Mouse (Mus musculus): ENCODE data around the gene Lrp5. TPM values are rescaled to one million over a fixed set of nuclear protein-coding genes. Genes with fewer than 3 reads are reported as not detected.

Lrp5 gene
- polyA plus RNA-seq, 1 experiment = 35.9 TPM

DNA sequence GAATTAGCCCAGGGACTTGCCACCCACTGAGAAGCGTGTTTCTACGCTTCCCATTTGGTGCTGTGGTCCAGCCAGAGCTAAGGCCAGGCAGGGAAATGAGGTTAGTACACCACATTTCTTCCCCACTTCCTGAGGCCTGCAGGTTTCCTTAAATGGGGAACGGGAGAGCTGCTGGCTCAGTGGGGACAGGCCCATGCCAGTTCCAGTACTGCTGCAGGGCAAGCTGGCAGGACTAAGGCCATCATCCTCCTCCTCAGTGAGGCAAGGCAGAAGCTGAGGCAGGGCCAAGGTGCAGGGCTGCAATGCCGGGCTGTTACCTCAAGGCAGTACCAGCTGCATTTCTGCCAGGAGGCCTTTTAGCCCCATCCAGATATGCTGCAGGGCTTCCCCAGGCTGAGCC is 32.9 kb downstream of the Lrp5 start:
- Histone ChIP-seq H3K4me3 (ENCODE audit: control insufficient read depth, insufficient read depth, low read length) (no peak overlapping the region), H3K27ac (ENCODE audit: control insufficient read depth, insufficient read depth, low read length) (no peak overlapping the region), H3K4me1 (replicated peaks; ENCODE audit: control insufficient read depth, insufficient read depth, low read length) (peaks cover 30% of the 10 kb centered on the region), H3K27me3 (ENCODE audit: control insufficient read depth, insufficient read depth, low read length) (no peaks in the 10 kb centered on the region), H3K36me3 (ENCODE audit: control insufficient read depth, insufficient read depth, low read length) (peaks cover 7% of the 10 kb centered on the region)
- TF ChIP-seq CTCF (IDR thresholded peaks at IDR 0.05; ENCODE audit: borderline replicate concordance, control insufficient read depth, extremely low read depth, insufficient read depth, low read length, poor library complexity) (no peak), POLR2A (IDR thresholded peaks at IDR 0.05; ENCODE audit: control insufficient read depth, extremely low read depth, insufficient read depth, low read length, poor library complexity) (no peak)
- 65% methylated on average over 4 of the region's 4 CpGs for WGBS
- no peak for DNase-seq

DNA sequence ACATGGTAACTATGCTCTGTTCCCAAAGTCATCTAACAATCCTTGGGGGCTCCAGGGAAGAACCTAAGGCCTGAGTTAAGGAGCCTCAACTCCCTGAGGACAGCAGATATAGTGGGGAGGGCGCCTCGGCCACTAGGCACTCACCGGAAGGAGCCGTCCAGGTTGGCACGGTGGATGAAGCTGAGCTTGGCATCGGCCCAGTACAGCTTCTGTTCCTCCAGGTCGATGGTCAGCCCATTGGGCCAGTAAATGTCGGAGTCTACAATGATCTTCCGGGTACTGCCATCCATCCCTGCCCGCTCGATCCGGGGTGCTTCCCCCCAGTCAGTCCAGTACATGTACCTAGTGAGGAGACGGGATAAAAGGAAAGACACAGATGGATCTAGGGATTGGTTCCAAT is 34.4 kb downstream of the Lrp5 start:
- WGBS = 97% methylated on average over 13 of the region's 13 CpGs
- no peak for DNase-seq
- Histone ChIP-seq H3K27me3 (ENCODE audit: control insufficient read depth, insufficient read depth, low read length) (no peaks in the 10 kb centered on the region), H3K36me3 (ENCODE audit: control insufficient read depth, insufficient read depth, low read length) (peaks cover 13% of the 10 kb centered on the region), H3K4me3 (ENCODE audit: control insufficient read depth, insufficient read depth, low read length) (no peak overlapping the region), H3K27ac (ENCODE audit: control insufficient read depth, insufficient read depth, low read length) (no peak overlapping the region), H3K4me1 (replicated peaks; ENCODE audit: control insufficient read depth, insufficient read depth, low read length) (peaks cover 30% of the 10 kb centered on the region)
- TF ChIP-seq CTCF (IDR thresholded peaks at IDR 0.05; ENCODE audit: borderline replicate concordance, control insufficient read depth, extremely low read depth, insufficient read depth, low read length, poor library complexity) = no peak
- no peak for TF ChIP-seq POLR2A (IDR thresholded peaks at IDR 0.05; ENCODE audit: control insufficient read depth, extremely low read depth, insufficient read depth, low read length, poor library complexity)

DNA sequence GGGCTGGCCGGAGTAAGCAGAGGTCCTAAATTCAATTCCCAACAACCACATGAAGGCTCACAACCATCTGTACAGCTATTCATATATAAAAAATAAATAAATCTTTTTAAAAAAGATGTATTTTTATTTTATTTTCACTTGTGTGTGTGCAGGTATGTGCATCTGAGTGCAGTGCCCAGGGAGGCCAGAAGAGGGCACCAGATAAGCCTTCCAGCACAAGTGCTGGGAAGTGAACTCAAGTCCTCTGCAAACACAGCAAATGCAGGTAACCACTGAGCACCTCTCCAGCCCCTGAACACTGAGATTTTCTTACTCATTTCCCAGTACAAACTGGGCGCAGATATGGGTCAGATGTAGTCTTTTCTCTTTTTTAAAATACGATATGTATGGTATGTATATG is 35.1 kb downstream of the Lrp5 start:
- Histone ChIP-seq H3K27ac (ENCODE audit: control insufficient read depth, insufficient read depth, low read length) (no peak overlapping the region), H3K36me3 (ENCODE audit: control insufficient read depth, insufficient read depth, low read length) (peaks cover 14% of the 10 kb centered on the region), H3K4me3 (ENCODE audit: control insufficient read depth, insufficient read depth, low read length) (no peak overlapping the region), H3K4me1 (replicated peaks; ENCODE audit: control insufficient read depth, insufficient read depth, low read length) (peaks cover 27% of the 10 kb centered on the region), H3K27me3 (ENCODE audit: control insufficient read depth, insufficient read depth, low read length) (no peaks in the 10 kb centered on the region)
- no peak for TF ChIP-seq CTCF (IDR thresholded peaks at IDR 0.05; ENCODE audit: borderline replicate concordance, control insufficient read depth, extremely low read depth, insufficient read depth, low read length, poor library complexity)
- no peak for TF ChIP-seq POLR2A (IDR thresholded peaks at IDR 0.05; ENCODE audit: control insufficient read depth, extremely low read depth, insufficient read depth, low read length, poor library complexity)
- no peak for DNase-seq
- over 99% methylated on average over 3 of the region's 3 CpGs for WGBS

DNA sequence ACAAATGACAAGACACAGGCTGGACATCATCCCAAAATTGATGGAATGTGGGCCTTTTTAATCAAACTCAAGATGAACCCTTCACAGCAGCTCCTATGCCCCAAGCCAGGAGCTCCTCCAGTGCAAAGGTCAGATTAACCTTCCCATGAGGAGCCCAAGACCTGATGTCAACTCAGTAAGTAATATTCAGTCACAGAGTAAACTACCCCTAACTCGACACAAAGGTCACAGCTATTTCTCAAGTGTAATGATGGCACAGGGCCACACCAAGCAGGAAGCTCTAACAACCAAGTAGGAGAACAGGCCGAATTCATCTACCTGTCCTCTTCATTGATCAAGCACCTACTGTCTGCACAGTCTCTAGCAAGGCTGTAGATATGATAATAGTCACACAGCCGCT is 35.9 kb downstream of the Lrp5 start:
- TF ChIP-seq POLR2A (IDR thresholded peaks at IDR 0.05; ENCODE audit: control insufficient read depth, extremely low read depth, insufficient read depth, low read length, poor library complexity) = no peak
- TF ChIP-seq CTCF (IDR thresholded peaks at IDR 0.05; ENCODE audit: borderline replicate concordance, control insufficient read depth, extremely low read depth, insufficient read depth, low read length, poor library complexity) = no peak
- whole genome bisulfite sequencing = 98% methylated on average over 3 of the region's 3 CpGs
- DNase-seq = no peak
- Histone ChIP-seq H3K36me3 (ENCODE audit: control insufficient read depth, insufficient read depth, low read length) (peaks cover 14% of the 10 kb centered on the region), H3K4me1 (replicated peaks; ENCODE audit: control insufficient read depth, insufficient read depth, low read length) (peaks cover 24% of the 10 kb centered on the region), H3K27ac (ENCODE audit: control insufficient read depth, insufficient read depth, low read length) (no peak overlapping the region), H3K27me3 (ENCODE audit: control insufficient read depth, insufficient read depth, low read length) (no peaks in the 10 kb centered on the region), H3K4me3 (ENCODE audit: control insufficient read depth, insufficient read depth, low read length) (no peak overlapping the region)

DNA sequence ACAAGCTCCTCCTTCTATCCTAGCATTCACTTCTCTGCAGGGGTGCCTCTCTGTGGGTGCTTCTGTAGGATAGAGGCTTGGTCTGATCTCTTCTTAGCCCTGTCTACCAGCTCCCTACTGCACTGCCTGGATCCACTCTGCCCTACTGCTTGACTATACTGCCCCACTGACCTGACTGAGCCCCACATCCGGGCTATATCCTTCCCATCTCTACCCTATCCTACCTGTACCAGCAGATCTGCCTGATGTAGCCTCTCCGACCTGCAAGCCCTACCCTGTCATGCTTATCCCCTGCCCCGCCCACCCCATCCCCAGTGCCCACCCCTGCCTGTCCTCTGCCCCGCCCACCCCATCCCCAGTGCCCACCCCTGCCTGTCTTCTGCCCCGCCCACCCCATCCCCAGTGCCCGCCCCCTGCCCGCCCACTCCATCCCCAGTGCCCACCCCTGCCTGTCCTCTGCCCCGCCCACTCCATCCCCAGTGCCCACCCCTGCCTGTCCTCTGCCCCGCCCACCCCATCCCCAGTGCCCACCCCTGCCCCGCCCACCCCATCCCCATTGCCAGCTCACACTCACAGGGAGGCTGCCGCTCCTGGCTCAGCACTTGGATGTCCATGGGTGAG is 37.4 kb downstream of the Lrp5 start:
- Histone ChIP-seq H3K27ac (ENCODE audit: control insufficient read depth, insufficient read depth, low read length) (no peak overlapping the region), H3K4me3 (ENCODE audit: control insufficient read depth, insufficient read depth, low read length) (no peak overlapping the region), H3K4me1 (replicated peaks; ENCODE audit: control insufficient read depth, insufficient read depth, low read length) (peaks cover 9% of the 10 kb centered on the region), H3K27me3 (ENCODE audit: control insufficient read depth, insufficient read depth, low read length) (no peaks in the 10 kb centered on the region), H3K36me3 (ENCODE audit: control insufficient read depth, insufficient read depth, low read length) (peaks cover 14% of the 10 kb centered on the region)
- WGBS = 92% methylated on average over 8 of the region's 11 CpGs
- no peak for DNase-seq
- TF ChIP-seq POLR2A (IDR thresholded peaks at IDR 0.05; ENCODE audit: control insufficient read depth, extremely low read depth, insufficient read depth, low read length, poor library complexity) = no peak
- no peak for TF ChIP-seq CTCF (IDR thresholded peaks at IDR 0.05; ENCODE audit: borderline replicate concordance, control insufficient read depth, extremely low read depth, insufficient read depth, low read length, poor library complexity)

DNA sequence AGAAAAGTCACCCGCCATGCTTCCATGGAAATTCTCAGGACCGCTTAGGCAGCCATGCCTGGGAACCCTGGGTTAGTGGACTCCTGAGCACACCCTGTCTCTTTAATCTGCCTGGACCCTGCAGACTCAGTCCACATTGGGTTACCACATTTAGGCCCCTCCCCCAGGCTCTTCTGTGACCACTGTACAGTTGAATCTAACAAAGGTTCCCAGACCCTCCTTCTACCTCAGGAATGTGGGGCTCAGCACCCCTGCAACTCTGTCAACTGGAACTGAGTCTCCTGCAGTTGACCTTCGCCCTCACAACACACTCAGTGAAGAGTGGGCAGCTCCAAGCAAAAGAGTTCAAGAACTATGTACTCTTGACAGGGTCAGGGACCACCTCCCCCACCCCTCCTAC is 38.4 kb downstream of the Lrp5 start:
- H3K4me1 ChIP-seq (replicated peaks; ENCODE audit: control insufficient read depth, insufficient read depth, low read length) = no peaks in the 10 kb centered on the region
- DNase-seq = no peak
- no peaks in the 10 kb centered on the region for H3K27me3 ChIP-seq (ENCODE audit: control insufficient read depth, insufficient read depth, low read length)
- H3K36me3 ChIP-seq (ENCODE audit: control insufficient read depth, insufficient read depth, low read length) = peaks cover 19% of the 10 kb centered on the region
- no peak overlapping the region for H3K27ac ChIP-seq (ENCODE audit: control insufficient read depth, insufficient read depth, low read length)
- no peak overlapping the region for H3K4me3 ChIP-seq (ENCODE audit: control insufficient read depth, insufficient read depth, low read length)
- TF ChIP-seq CTCF (IDR thresholded peaks at IDR 0.05; ENCODE audit: borderline replicate concordance, control insufficient read depth, extremely low read depth, insufficient read depth, low read length, poor library complexity) (no peak), POLR2A (IDR thresholded peaks at IDR 0.05; ENCODE audit: control insufficient read depth, extremely low read depth, insufficient read depth, low read length, poor library complexity) (no peak)
- 99% methylated on average over 3 of the region's 3 CpGs for WGBS

DNA sequence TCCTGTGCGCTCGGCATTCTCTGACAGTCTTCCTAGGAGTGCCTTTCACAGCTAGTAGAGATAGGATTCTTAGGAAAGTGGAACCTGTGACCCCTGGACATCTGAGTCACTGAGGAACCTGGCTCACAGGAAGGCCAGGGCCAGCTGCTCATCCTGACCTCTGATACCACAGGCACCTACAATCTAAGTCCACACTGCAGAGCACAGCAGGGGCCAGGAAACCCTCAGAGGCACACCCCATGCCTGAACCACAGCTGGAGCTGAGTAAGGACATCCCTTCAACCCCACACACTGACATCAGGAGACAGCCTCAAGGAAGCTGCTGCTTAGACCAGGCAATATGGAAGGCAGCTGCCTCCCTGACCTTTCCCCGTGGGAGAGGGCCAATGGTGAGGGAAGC is 40.6 kb downstream of the Lrp5 start:
- peaks cover 12% of the 10 kb centered on the region for H3K36me3 ChIP-seq (ENCODE audit: control insufficient read depth, insufficient read depth, low read length)
- 95% methylated on average over 3 of the region's 3 CpGs for WGBS
- no peak overlapping the region for H3K4me3 ChIP-seq (ENCODE audit: control insufficient read depth, insufficient read depth, low read length)
- H3K4me1 ChIP-seq (replicated peaks; ENCODE audit: control insufficient read depth, insufficient read depth, low read length) = no peaks in the 10 kb centered on the region
- H3K27me3 ChIP-seq (ENCODE audit: control insufficient read depth, insufficient read depth, low read length) = no peaks in the 10 kb centered on the region
- TF ChIP-seq CTCF (IDR thresholded peaks at IDR 0.05; ENCODE audit: borderline replicate concordance, control insufficient read depth, extremely low read depth, insufficient read depth, low read length, poor library complexity) (no peak), POLR2A (IDR thresholded peaks at IDR 0.05; ENCODE audit: control insufficient read depth, extremely low read depth, insufficient read depth, low read length, poor library complexity) (no peak)
- DNase-seq = no peak
- H3K27ac ChIP-seq (ENCODE audit: control insufficient read depth, insufficient read depth, low read length) = no peak overlapping the region
